Mouse (Mus musculus): ENCODE data around the gene Auts2.

GRCm38 (mm10) chr5:132437994-132438393, 105.2 kb downstream of the Auts2 start:
- no peak for TF ChIP-seq POLR2A (IDR thresholded peaks at IDR 0.05; ENCODE audit: insufficient read depth, low read depth, low read length)
- TF ChIP-seq CTCF (IDR thresholded peaks at IDR 0.05), result no peak; the same call in 1 of the 2 replicates

All from heart, adult 2 months (tissue).